ENCODE assay signal across 16 mouse cellular contexts in genomic region chr12:82407531-82408255, GRCm38 (mm10).
DNase-seq lines count a peak whose midpoint lies in the region.
"Had no signal": no experiment of that assay in that cellular context is flagged by ENCODE, and none has a peak within 500 bp of the region (broad histone marks: within the 10 kb centered on the region; RNA-seq: fewer than 3 reads in every experiment).

No protein-coding gene starts in this region.

- H3K4me1 ChIP-seq in brown adipose tissue, adult 24 weeks (ENCODE audit: control insufficient read depth, insufficient read depth, insufficient read length, low read length): peaks cover 6% of the 10 kb centered on the region; the same call in 1 of the 2 replicates
- H3K4me1 ChIP-seq: liver, embryonic 15.5 days; midbrain, embryonic 10.5 days had no signal

- H3K4me3 ChIP-seq in brown adipose tissue, adult 24 weeks (ENCODE audit: insufficient read depth, low read depth, low read length): no peak overlapping the region
- H3K4me3 ChIP-seq: forebrain, embryonic 13.5 days; heart, adult 2 months; kidney, embryonic 15.5 days; liver, embryonic 15.5 days; midbrain, embryonic 10.5 days; stomach, embryonic 15.5 days had no signal

- H3K27ac ChIP-seq in brown adipose tissue, adult 24 weeks (replicated peaks; ENCODE audit: low read depth, low read length): peak overlapping the region; percentile 72
- H3K27ac ChIP-seq: forebrain, embryonic 13.5 days; heart, adult 2 months; kidney, embryonic 15.5 days; liver, embryonic 15.5 days; midbrain, embryonic 10.5 days had no signal

- peak; percentile 16 for DNase-seq in cerebellum, adult 9-10 months
- no peak for DNase-seq in cerebellum, postnatal 4 days (ENCODE audit: low spot score in 2 of 2)
- DNase-seq in kidney, adult 9 months: peak; percentile 18
- no peak for DNase-seq in kidney, adult 8-10 months
- DNase-seq in lung, postnatal 14 days: peak; percentile 26
- DNase-seq in adrenal gland, adult 18-20 months (ENCODE audit: low spot score in 2 of 2): no peak
- no peak for DNase-seq in adrenal gland, adult (ENCODE audit: inconsistent age in 2 of 2, low spot score in 1 of 2)
- DNase-seq: spleen, adult 18-20 months; thymus, postnatal 25 days had no signal

Comparison
In these comparisons a context has a peak if more than half of its experiments do, and no peak if none do; other contexts are left out.
1. DNase-seq: peak in cerebellum, adult 9-10 months (single experiment), kidney, adult 9 months (single experiment) and lung, postnatal 14 days (single experiment); none in cerebellum, postnatal 4 days (0 of 2), kidney, adult 8-10 months (0 of 2), adrenal gland, adult 18-20 months (0 of 2) and adrenal gland, adult (0 of 2).